Mouse (Mus musculus) liver, postnatal 0 days (tissue): ENCODE results near the gene Ccdc42. TPM values are rescaled to one million over a fixed set of nuclear protein-coding genes. Genes with fewer than 3 reads are reported as not detected.

ENCODE experiments used
- ATAC-seq: fragments of 200-750 bp; cut with Nextera tagmentation; 2 replicates; pipeline ENCODE4 v1.8.0; 2017; ENCODE audit warnings: mild to moderate bottlenecking, moderate library complexity
- DNase-seq: peaks from one replicate; pipeline ENCODE4 v3.0.0-alpha.2; 2016
- H3K27ac ChIP-seq: fragments of 300-500 bp; sonication (generic); 2 replicates; pipeline ENCODE4 v1.5.1; 2014; ENCODE audit warnings: antibody characterized with exemption, moderate library complexity, mild to moderate bottlenecking, low read depth
- H3K27me3 ChIP-seq: fragments of 300-500 bp; sonication (generic); 2 replicates; pipeline ENCODE4 v1.6.1; 2014; ENCODE audit warnings: low read length, control low read depth, mixed read lengths; ENCODE audit not compliant: insufficient read depth
- H3K36me3 ChIP-seq: fragments of 300-500 bp; sonication (generic); replicated peaks from 2 replicates; pipeline ENCODE4 v1.6.1; 2014; ENCODE audit warnings: mild to moderate bottlenecking, control low read depth, low read length, moderate library complexity, mixed read lengths; ENCODE audit not compliant: insufficient read depth
- H3K4me1 ChIP-seq: fragments of 300-500 bp; sonication (generic); 2 replicates; pipeline ENCODE4 v1.6.1; 2014; ENCODE audit warnings: antibody characterized with exemption, mild to moderate bottlenecking, control low read depth; ENCODE audit not compliant: insufficient read depth
- H3K4me2 ChIP-seq: fragments of 300-500 bp; sonication (generic); 2 replicates; pipeline ENCODE4 v1.6.1; 2014; ENCODE audit warnings: low read depth, mild to moderate bottlenecking, low read length, moderate library complexity, mixed read lengths
- H3K4me3 ChIP-seq: fragments of 300-500 bp; sonication (generic); 2 replicates; pipeline ENCODE4 v1.5.1; 2014; ENCODE audit warnings: low read depth, low read length
- H3K9ac ChIP-seq: fragments of 300-500 bp; sonication (generic); replicated peaks from 2 replicates; pipeline ENCODE4 v1.6.1; 2014; ENCODE audit warnings: mild to moderate bottlenecking, moderate library complexity
- H3K9me3 ChIP-seq: fragments of 300-500 bp; sonication (generic); 2 replicates; pipeline ENCODE4 v1.6.1; 2016; ENCODE audit warnings: mild to moderate bottlenecking, control low read depth, low read length, mixed read lengths
- CTCF ChIP-seq: sonication (generic); IDR thresholded peaks from 2 replicates; pipeline ENCODE4 v1.5.1; 2016; ENCODE audit warnings: antibody characterized with exemption, low read depth
- EP300 ChIP-seq: IDR thresholded peaks from 2 replicates; pipeline ENCODE4 v1.6.1; 2016; ENCODE audit warnings: antibody characterized with exemption, low read depth, mild to moderate bottlenecking
- WGBS: fragments of 180-500 bp; shearing (Covaris S2); extraction: QIAGEN DNeasy Blood & Tissue Kit; methylation state at CpG from one replicate; pipeline ENCODE4 v1.1.7; 2014; ENCODE audit not compliant: insufficient replicate concordance; 5-methylcytosine and 5-hydroxymethylcytosine counted together
- polyA plus RNA-seq: library from polyadenylated mRNA; unstranded; fragments of >200 nt; fragmentation: Nextera tagmentation; extraction: Ambion mirVana; gene quantifications from 2 replicates; pipeline ENCODE4 v1.2.1, GENCODE M21; 2015

The Ccdc42 gene
- polyA plus RNA-seq, result not detected in 2 replicates

DNA sequence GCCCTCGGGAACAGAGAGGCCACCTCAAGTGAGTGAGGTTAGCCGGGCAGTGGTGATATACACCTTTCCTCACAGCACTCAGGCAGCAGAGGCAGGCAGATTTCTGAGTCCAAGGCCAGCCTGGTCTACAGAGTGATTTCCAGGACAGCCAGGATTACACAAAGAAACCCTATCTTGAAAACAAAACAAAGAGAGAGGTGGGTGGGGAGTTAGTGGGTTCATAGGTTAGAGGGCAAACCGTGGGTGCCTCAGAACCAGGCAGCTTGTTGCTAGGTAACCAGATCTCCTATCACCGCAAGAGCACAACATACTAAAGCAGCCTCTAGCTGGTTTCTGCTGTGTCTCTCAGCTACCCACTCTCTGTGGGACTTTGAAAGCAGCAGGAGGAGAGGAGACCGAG, at the start of gene Ccdc42:
Gene Ccdc42, plus strand, starts transcription at position 301 of the 400 bp plus-strand sequence.
- ATAC-seq (no peak), DNase-seq (no peak)
- no peak within 1 kb of the TSS for H3K9ac ChIP-seq
- TF ChIP-seq EP300 (no peak), CTCF (no peak)
- no peaks in the 10 kb centered on the region for H3K27me3 ChIP-seq
- no peaks in the 10 kb centered on the region for H3K36me3 ChIP-seq
- no peak within 1 kb of the TSS for H3K4me3 ChIP-seq
- no peak within 1 kb of the TSS for H3K4me2 ChIP-seq
- H3K9me3 ChIP-seq, result no peaks in the 10 kb centered on the region
- no peak within 1 kb of the TSS for H3K27ac ChIP-seq
- WGBS, result 64% methylated on average over 5 of the region's 5 CpGs
- no peaks in the 10 kb centered on the region for H3K4me1 ChIP-seq

DNA sequence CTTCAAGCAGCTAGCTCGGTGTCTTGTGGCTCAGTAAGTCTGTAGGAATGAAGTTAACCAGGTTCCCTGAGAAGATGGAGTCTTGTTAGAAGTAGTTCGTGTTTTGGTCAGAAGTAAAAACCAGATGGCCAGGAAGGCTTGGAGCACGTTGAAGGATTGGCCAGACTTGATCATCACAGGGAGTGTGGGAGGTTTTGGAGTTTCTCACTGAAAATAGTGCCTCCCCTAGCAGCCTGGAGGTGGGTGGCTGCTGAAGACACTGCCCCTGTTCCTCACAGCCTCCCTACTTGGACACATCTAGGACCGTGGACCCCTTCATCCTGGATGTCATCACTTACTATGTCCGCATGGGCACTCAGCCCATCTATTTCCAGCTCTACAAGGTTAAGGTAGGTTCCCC, 47.2 kb upstream of the Ccdc42 start:
- no peaks in the 10 kb centered on the region for H3K36me3 ChIP-seq
- DNase-seq (no peak), ATAC-seq (no peak)
- no peak overlapping the region for H3K9ac ChIP-seq
- TF ChIP-seq EP300 (no peak), CTCF (no peak)
- H3K4me3 ChIP-seq, result no peak overlapping the region
- peaks cover 3% of the 10 kb centered on the region; the same call in 1 of the 2 replicates for H3K4me1 ChIP-seq
- H3K27me3 ChIP-seq, result no peaks in the 10 kb centered on the region
- H3K4me2 ChIP-seq, result no peak overlapping the region
- 75% methylated on average over 5 of the region's 5 CpGs for WGBS
- H3K9me3 ChIP-seq, result no peaks in the 10 kb centered on the region
- H3K27ac ChIP-seq, result no peak overlapping the region

DNA sequence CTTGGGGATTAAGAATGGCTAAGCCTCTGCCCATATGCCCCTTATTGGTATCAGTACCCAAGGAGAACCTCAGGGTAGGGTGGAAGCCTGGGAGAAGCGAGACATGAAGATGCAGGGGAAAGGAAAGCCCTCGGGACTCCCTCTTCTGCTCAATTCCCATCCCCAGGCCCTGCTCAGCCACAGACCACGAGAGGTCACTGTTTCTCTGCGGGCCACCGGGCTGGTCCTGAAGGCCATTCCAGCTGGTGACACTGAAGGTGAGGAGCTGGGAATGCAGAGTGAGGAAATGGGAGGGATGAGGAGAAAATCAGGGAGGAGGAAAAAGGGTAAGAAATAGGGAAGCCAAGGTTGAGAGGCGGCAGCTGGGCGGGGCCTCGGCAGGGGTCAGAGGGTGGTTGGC, 42.3 kb upstream of the Ccdc42 start:
- Histone ChIP-seq H3K4me3 (no peak overlapping the region), H3K27me3 (no peaks in the 10 kb centered on the region), H3K9me3 (no peaks in the 10 kb centered on the region), H3K4me1 (peaks cover 3% of the 10 kb centered on the region; the same call in 1 of the 2 replicates), H3K36me3 (no peaks in the 10 kb centered on the region), H3K9ac (no peak overlapping the region), H3K27ac (no peak overlapping the region), H3K4me2 (no peak overlapping the region)
- 31% methylated on average over 8 of the region's 8 CpGs for WGBS
- DNase-seq, result no peak
- TF ChIP-seq EP300, result no peak
- peak; percentile 66 for TF ChIP-seq CTCF
- ATAC-seq, result no peak

DNA sequence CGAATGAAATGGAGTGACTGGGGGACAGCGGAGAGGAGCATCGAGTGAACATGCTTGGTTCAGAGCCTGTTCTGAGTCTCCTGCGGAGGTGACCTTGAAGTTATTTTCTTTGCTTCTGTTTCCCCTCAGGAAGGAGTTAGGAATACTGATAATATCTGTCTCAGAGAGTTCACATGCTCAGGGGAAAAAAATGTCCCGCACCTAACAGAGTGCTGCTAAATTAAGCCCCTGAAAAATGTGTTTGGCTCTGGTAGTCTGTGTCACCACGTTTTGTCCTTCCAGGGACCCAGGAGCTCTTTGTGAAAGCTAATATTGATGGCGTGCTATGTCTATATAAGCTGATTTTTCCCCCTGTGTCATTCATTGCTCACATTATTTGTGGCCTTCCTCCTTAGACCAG, 41.6 kb upstream of the Ccdc42 start:
- peaks cover 3% of the 10 kb centered on the region; the same call in 1 of the 2 replicates for H3K4me1 ChIP-seq
- DNase-seq (no peak), ATAC-seq (no peak)
- H3K9ac ChIP-seq, result no peak overlapping the region
- no peak overlapping the region for H3K4me2 ChIP-seq
- H3K36me3 ChIP-seq, result no peaks in the 10 kb centered on the region
- H3K4me3 ChIP-seq, result no peak overlapping the region
- WGBS, result 57% methylated on average over 7 of the region's 7 CpGs
- no peak overlapping the region for H3K27ac ChIP-seq
- no peaks in the 10 kb centered on the region for H3K9me3 ChIP-seq
- H3K27me3 ChIP-seq, result no peaks in the 10 kb centered on the region
- TF ChIP-seq EP300, result no peak

DNA sequence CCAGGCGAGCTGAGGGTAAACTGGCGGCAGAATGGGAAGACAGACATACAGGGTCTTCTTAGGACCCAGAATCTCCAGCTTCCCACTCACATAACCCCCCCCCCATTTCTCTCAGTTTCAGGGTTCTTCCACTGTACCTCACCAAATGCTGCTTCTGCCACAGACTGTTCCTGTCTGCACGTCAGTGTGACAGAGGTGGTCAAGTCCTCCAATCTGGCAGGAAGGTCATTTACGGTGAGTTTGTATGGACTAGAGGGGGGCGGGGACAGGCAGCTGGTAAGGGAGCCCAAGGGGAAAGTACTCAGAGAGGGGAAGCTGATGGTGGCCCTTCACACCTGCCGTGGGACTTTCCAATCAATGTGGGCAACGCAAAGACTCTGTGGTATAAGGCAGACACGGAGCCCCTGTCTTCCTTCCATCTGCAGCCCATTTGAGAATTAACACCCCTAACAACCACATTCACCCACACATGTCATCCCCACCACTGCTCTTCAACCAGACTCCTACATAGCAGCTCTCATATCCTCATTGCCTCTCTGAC, 41.1 kb upstream of the Ccdc42 start:
- Histone ChIP-seq H3K9me3 (no peaks in the 10 kb centered on the region), H3K27ac (no peak overlapping the region), H3K4me1 (peaks cover 3% of the 10 kb centered on the region; the same call in 1 of the 2 replicates), H3K9ac (no peak overlapping the region), H3K36me3 (no peaks in the 10 kb centered on the region), H3K27me3 (no peaks in the 10 kb centered on the region), H3K4me2 (no peak overlapping the region), H3K4me3 (no peak overlapping the region)
- DNase-seq, result no peak
- no peak for ATAC-seq
- WGBS, result 68% methylated on average over 8 of the region's 8 CpGs
- no peak for TF ChIP-seq EP300
- no peak for TF ChIP-seq CTCF

DNA sequence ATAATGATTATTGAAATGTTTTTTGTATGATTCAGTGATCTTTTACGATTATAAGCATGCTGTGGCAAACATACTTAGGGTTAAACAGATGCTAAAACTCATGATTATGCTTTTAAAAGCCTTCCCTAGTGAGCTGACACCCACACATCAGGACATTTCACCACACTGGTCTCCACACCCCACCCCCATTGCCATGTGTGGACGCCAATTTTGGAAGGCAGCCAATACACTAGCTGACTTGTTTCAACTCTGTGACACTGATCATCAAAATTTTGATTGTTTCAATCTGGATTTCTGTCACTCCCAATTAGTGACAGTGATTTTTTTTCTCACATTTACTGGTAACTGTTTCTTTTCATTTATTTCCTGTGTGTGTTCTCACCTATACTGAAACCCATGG, 39.3 kb upstream of the Ccdc42 start:
- Histone ChIP-seq H3K4me3 (no peak overlapping the region), H3K36me3 (0 out of 2 replicates have a peak, but pooled peaks cover 3% of the 10 kb centered on the region), H3K27me3 (no peaks in the 10 kb centered on the region), H3K9ac (no peak overlapping the region), H3K4me1 (no peaks in the 10 kb centered on the region), H3K4me2 (no peak overlapping the region), H3K27ac (no peak overlapping the region), H3K9me3 (no peaks in the 10 kb centered on the region)
- TF ChIP-seq EP300 (no peak), CTCF (no peak)
- WGBS, result 44% methylated on average over 2 of the region's 2 CpGs
- DNase-seq (no peak), ATAC-seq (no peak)
